In genomic region chr5:72845928-72846630, GRCm38 (mm10) we compare ENCODE assay signal across 10 mouse cellular contexts. TPM values are rescaled to one million over a fixed set of nuclear protein-coding genes. Genes with fewer than 3 reads are reported as not detected.
DNase-seq lines count a peak whose midpoint lies in the region; ATAC-seq and TF ChIP-seq lines count a peak whose summit lies in the region.
"Had no signal": no experiment of that assay in that cellular context is flagged by ENCODE, and none has a peak within 500 bp of the region (broad histone marks: within the 10 kb centered on the region; RNA-seq: fewer than 3 reads in every experiment).

No protein-coding gene starts in this region.

- no peaks in the 10 kb centered on the region for H3K27me3 ChIP-seq in heart, postnatal 0 days (ENCODE audit: control insufficient read depth, insufficient read depth, low read length)
- H3K27me3 ChIP-seq in neural tube, embryonic 14.5 days (ENCODE audit: control insufficient read depth, insufficient read depth, low read length), result no peaks in the 10 kb centered on the region
- H3K27me3 ChIP-seq: embryonic facial prominence, embryonic 12.5 days had no signal

- no peaks in the 10 kb centered on the region for H3K9me3 ChIP-seq in heart, postnatal 0 days (replicated peaks; ENCODE audit: control insufficient read depth, low read length)
- H3K9me3 ChIP-seq in neural tube, embryonic 14.5 days (ENCODE audit: control insufficient read depth, low read length), result no peaks in the 10 kb centered on the region
- H3K9me3 ChIP-seq: embryonic facial prominence, embryonic 12.5 days had no signal

- no peak overlapping the region for H3K9ac ChIP-seq in heart, postnatal 0 days (replicated peaks; ENCODE audit: low read depth, low read length)
- H3K9ac ChIP-seq in neural tube, embryonic 14.5 days (replicated peaks; ENCODE audit: low read depth, low read length), result no peak overlapping the region
- H3K9ac ChIP-seq: embryonic facial prominence, embryonic 12.5 days had no signal

- no peak overlapping the region for H3K4me3 ChIP-seq in heart, postnatal 0 days (ENCODE audit: low read depth, low read length)
- no peak overlapping the region for H3K4me3 ChIP-seq in neural tube, embryonic 14.5 days (ENCODE audit: low read depth, low read length)
- H3K4me3 ChIP-seq: embryonic facial prominence, embryonic 12.5 days had no signal

- 0 out of 2 replicates have a peak, but pooled peaks cover 2% of the 10 kb centered on the region for H3K36me3 ChIP-seq in heart, postnatal 0 days (replicated peaks; ENCODE audit: control insufficient read depth, insufficient read depth, low read length)
- H3K36me3 ChIP-seq in neural tube, embryonic 14.5 days (ENCODE audit: control insufficient read depth, insufficient read depth, low read length), result no peaks in the 10 kb centered on the region
- H3K36me3 ChIP-seq: embryonic facial prominence, embryonic 12.5 days had no signal

- TF ChIP-seq EP300 in heart, postnatal 0 days (IDR thresholded peaks at IDR 0.05; ENCODE audit: low read depth), result no peak

- H3K4me1 ChIP-seq in heart, postnatal 0 days (ENCODE audit: control insufficient read depth, insufficient read depth), result peaks cover 17% of the 10 kb centered on the region
- no peaks in the 10 kb centered on the region for H3K4me1 ChIP-seq in neural tube, embryonic 14.5 days (ENCODE audit: control insufficient read depth, insufficient read depth, low read length)

- no peak for TF ChIP-seq CTCF in heart, postnatal 0 days (IDR thresholded peaks at IDR 0.05; ENCODE audit: low read depth)

- WGBS in heart, postnatal 0 days, result 41% methylated on average over 9 of the region's 9 CpGs
- WGBS in neural tube, embryonic 14.5 days, result 49% methylated on average over 9 of the region's 9 CpGs

- H3K4me2 ChIP-seq in heart, postnatal 0 days (ENCODE audit: low read depth, low read length), result 0 out of 2 replicates have a peak overlapping the region, but pooled peaks have one; percentile 23
- H3K4me2 ChIP-seq in neural tube, embryonic 14.5 days (ENCODE audit: low read depth, low read length), result no peak overlapping the region
- H3K4me2 ChIP-seq: embryonic facial prominence, embryonic 12.5 days had no signal

- ATAC-seq in heart, postnatal 0 days (ENCODE audit: insufficient read depth, low read depth), result peak; percentile 84
- ATAC-seq in neural tube, embryonic 14.5 days (ENCODE audit: low read depth), result peak; percentile 91

- DNase-seq in heart, adult 18-20 months, result peak; percentile 40 to 54
- no peak for DNase-seq in heart, adult 9 months (ENCODE audit: low spot score in 2 of 2)
- DNase-seq in retina, postnatal 1 day, result peak; percentile 23
- DNase-seq in retina, embryonic 14.5 days (ENCODE audit: low spot score), result no peak
- DNase-seq in heart, postnatal 0 days (ENCODE audit: low spot score), result peak; percentile 61
- DNase-seq in urinary bladder, postnatal 10 days (ENCODE audit: low spot score), result no peak
- no peak for DNase-seq in thymus, postnatal 4 days
- DNase-seq: lung, adult 2 months had no signal

- peak overlapping the region; percentile 39; the same call in 1 of the 2 replicates for H3K27ac ChIP-seq in heart, postnatal 0 days (ENCODE audit: low read depth)
- no peak overlapping the region for H3K27ac ChIP-seq in neural tube, embryonic 14.5 days (ENCODE audit: low read depth, low read length)
- H3K27ac ChIP-seq: embryonic facial prominence, embryonic 12.5 days had no signal

RNA-seq across cellular contexts. Expression of gene Tec, which starts 22.2 kb away (rescaled TPM):
- total RNA-seq in heart, adult 18-20 months (2021), result 10 to 100 TPM; 15.0 to 16.8 TPM
- 4.2 and 11.1 TPM in 2 replicates for total RNA-seq in heart, postnatal 0 days (2014; rRNA removed; ENCODE audit: low replicate concordance)
- polyA plus RNA-seq in heart, postnatal 0 days (2015; fragmentation: Nextera tagmentation; extraction: Ambion mirVana), result 16.2 TPM in 2 replicates
- 5.8 and 10.8 TPM in 2 replicates for polyA plus RNA-seq in neural tube, embryonic 14.5 days (2014; fragmentation: Nextera tagmentation; extraction: Ambion mirVana)

Comparison
In these comparisons a context has a peak if more than half of its experiments do, and no peak if none do; other contexts are left out.
1. DNase-seq: peak in heart, adult 18-20 months (2 of 2), retina, postnatal 1 day (single experiment) and heart, postnatal 0 days (single experiment); none in heart, adult 9 months (0 of 2), retina, embryonic 14.5 days (single experiment), urinary bladder, postnatal 10 days (single experiment) and thymus, postnatal 4 days (single experiment).